Mouse (Mus musculus): ENCODE results near the gene B3gntl1.

DNA sequence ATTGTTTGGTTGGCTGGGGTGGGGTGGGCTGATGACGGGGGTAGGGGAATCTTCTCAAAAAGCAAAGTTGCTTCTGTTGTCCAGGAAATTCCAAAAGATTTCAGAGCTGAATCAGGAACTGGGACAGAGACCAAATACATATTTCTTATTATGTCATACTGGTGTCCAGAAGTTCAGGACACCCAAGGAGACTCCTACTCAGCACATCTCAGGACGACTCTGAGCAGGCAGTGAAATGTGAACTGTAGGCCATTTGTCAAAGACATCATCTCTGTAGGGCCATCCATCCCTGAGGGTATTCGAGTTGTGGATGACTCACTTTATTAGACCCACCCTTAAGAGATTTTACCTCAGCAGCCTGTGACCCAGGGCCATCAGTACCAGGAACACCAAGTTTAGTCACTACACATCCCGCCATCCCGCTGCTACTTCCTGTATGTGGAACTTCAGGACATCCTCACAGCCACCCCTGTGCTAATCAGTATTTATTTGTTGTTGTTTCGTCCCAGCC is 12.6 kb upstream of the B3gntl1 start:
- TF ChIP-seq CTCF (IDR thresholded peaks at IDR 0.05; ENCODE audit: control insufficient read depth, insufficient read depth, insufficient replicate concordance, low read depth, low read length), result no peak
- no peak for TF ChIP-seq POLR2A (IDR thresholded peaks at IDR 0.05; ENCODE audit: control insufficient read depth, low read depth, low read length)
